Mouse (Mus musculus) adrenal gland, adult (tissue): Measurements from ENCODE around the gene C8g.

Experiments
- DNase-seq, 2 experiments: peaks; one replicate each; pipeline ENCODE4 v3.0.0; 2022 to 2023; ENCODE audit warnings: low spot score in 1 of 2; ENCODE audit not compliant: inconsistent age in 2 of 2

The C8g gene

DNA sequence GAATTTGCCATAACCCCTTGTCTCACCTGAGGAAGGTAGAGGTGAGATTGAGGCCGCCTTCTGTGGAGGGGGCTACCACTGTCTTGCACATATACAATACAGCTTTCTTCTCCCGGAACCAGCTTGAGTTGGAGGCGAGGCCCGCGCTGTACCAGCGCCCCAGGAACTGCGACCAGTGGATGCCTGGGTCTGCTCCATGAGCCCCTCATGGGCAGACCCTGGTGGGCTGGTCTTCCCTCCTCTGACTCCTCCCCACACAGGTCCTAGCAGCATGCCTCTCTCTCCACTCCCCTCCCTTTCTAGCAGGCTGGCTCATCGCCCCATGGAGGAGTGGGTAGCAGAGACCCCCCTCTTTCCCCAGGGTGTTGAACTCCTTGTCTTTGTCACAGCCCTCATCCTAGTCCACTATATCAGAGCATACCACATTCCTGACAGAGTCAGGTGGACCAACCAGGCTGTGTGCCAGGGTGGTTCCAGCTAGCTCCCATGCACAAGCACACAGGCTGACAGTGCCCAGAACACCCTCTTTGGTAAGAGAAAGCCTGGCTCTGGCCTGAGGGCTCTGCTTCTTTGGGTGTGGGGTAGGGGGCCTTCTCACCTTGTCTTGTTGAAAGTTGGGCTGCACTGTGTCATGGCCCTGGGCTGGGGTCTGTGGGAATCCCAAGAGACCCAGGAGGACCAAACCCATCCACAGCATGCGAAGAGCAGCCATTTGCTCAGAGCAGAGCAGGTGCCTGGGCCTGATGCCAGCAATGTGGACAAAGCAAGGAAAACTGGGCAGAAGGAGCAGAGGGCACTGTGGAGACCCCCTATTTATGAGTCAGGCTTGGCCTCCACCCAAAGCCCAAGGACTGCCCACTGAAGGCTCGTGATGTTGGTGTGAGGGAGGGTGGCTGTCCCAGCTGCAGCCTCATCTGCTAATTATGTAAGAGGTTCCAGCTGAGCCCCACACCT lies 32.3 kb downstream of the C8g start:
- peak; percentile 37 to 52 for DNase-seq

DNA sequence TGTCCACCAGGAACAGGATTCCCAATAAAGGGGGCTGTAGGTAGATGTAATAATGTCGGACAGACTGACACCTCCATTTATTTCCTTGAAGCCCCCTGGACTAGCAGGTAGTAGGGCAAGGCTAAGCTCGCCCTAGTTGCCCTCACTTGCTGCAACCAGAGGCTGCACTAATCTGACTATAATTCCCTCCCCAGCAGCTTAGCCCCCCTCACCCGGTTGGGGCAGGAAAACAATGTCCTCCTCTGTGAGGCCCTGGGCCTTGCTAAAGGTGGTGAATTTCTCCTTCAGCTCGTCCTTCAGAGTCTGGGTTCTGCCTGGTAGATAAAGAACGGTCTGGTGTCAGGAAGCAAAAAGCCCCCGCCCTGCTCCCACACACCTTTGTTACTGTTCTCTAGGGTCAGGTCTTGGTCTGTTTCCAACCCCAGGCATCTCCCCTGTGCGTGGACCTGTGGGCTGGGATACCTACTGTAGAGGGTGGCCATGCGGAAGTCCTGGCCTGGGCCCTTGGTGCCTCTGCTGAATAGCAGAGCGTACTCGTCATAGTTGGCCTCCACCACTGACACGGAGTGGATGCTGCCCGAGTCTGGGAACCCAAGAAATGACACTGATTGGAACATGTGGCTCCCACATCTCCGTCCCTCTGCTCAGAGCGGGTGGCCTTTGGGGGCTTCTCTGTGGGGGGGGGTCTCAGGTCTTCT lies 33.8 kb downstream of the C8g start:
- DNase-seq, result peak in 1 of 2 experiments; percentile 45

GRCm38 (mm10) chr2:25465816-25466635 lies 35.5 kb downstream of the C8g start:
- DNase-seq, result no peak

GRCm38 (mm10) chr2:25465256-25465655 lies 36.3 kb downstream of the C8g start:
- no peak for DNase-seq

GRCm38 (mm10) chr2:25463630-25464029 lies 37.9 kb downstream of the C8g start:
- no peak for DNase-seq

GRCm38 (mm10) chr2:25461407-25461806 lies 40.1 kb downstream of the C8g start:
- peak in 1 of 2 experiments; percentile 53 for DNase-seq

- DNase-seq, result peak; percentile 96 to 98
Observed at GRCm38 (mm10) chr2:25460551-25461309, 40.8 kb downstream of the C8g start, which contains the start of gene Paxx. Paxx (minus strand) TSS chr2:25461094.

GRCm38 (mm10) chr2:25460135-25460534 lies 41.4 kb downstream of the C8g start:
- no peak for DNase-seq

DNA sequence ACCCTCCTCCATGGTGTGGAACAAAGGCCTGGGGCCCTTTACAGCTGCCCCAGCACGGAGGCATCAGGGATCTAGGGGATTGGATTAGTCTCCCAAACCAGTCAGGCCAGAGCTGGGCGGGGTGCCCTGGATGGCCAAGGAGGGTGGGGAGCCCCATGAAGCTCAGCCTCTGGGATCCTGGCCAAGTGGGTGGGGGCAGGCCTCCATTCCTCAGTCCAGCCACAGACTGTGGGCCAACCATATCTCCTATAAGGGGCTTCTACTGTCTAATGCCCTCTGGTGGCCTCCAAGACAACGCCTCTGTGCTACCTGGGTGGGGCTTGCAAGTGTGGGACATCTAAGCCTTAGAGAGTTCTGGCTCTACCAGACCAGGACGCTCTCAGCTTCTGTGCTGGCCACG lies 42.6 kb downstream of the C8g start:
- no peak for DNase-seq

- no peak for DNase-seq
Observed at GRCm38 (mm10) chr2:25457022-25457896, 44.3 kb downstream of the C8g start.

- peak in 1 of 2 experiments; percentile 27 for DNase-seq
Observed at GRCm38 (mm10) chr2:25456205-25456953, 45.1 kb downstream of the C8g start, which contains the start of gene Clic3. Clic3 (plus strand) TSS chr2:25456838.

GRCm38 (mm10) chr2:25452951-25453350 lies 48.6 kb downstream of the C8g start:
- DNase-seq, result no peak

DNA sequence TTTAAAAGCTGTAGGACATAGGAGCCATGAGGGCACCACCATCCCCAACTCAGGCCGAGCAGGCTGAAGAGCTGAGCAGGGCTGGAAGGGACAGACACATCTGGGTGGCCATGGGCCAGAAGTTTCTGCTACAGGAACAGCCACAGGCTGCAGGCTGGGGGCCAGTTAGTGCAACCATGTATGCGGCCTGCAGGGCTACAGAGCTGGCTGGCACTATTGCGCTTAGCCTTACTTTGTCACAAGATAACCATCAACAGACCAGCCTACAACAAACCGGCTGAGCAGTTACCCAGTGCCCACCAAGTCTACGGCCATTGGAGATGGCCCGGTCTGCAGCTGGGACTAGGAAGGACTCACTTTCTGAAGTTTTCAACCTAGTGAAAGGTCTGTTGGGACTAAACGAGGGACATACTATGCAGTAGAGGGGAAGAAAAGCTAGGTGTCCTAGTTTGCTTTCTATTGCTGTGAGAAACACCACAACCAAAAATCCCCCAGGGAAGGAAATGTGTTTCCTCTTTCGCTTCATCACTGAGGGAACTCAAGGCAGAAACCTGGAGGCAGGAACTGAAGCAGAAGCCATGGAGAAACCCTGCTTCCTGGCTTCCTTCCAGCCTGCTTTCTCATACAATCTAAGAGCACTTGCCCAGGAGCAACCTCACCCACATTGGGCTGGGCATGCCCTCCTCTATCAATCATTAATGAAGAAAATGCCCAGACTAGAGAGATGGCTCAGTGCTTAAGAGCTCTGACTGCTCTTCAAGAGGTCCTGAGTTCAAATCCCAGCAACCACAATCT lies 50.5 kb downstream of the C8g start:
- DNase-seq, result no peak
